Mouse (Mus musculus): Measurements from ENCODE around the gene Itsn1. TPM values are rescaled to one million over a fixed set of nuclear protein-coding genes. Genes with fewer than 3 reads are reported as not detected.

The Itsn1 gene
- total RNA-seq, 2 experiments from 2014 or later = 122 to 125 TPM

DNA sequence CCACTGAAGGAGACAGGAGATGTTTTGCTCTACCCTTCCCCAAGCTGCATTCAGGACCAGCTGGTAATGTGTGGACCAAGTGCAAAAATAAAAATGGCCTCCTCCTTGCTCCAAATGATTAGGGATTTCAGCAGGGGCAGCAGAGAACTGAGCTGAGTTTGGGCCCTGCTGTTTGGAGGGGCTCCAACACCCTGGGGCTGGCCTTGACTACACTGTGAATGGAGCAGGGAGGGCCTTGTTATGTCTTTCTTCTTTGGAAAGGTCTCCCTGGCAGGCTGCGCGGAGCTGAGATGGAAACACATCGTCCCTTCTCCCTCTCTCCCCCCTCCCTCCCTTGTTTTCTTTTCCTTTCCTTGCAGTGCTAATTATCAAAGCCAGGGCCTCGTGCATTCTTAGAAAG lies 189.4 kb downstream of the Itsn1 start:
- intact Hi-C loops (cut with DNase I) = loop anchor here (5.0 kb wide), 1 partner anchor 226 kb away; no protein-coding TSS in a partner anchor
- no peak for DNase-seq (ENCODE audit: low spot score in 2 of 2)

DNA sequence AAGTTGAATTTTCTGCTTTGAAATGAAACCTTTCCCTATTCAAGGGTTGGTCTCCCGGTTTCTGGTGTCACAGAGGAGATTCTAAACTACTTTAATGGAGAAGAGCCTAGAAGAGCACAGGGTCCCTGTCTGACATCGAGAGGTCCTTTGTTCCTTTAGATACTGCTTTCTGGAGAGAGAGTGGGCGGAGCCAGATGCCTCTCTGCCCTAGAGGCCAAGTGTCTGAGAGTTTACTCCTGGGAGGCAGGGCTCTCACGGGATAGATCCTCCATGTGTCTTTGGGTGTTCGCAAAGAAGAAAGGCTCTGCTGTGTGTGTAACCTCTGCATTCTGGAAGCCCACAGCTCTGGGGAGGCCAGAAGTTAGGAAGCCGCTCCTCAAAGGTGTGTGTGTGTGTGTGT lies 190.0 kb downstream of the Itsn1 start:
- DNase-seq (ENCODE audit: low spot score in 2 of 2) = no peak
- intact Hi-C loops (cut with DNase I) = loop anchor here (5.0 kb wide), 1 partner anchor 227 kb away; no protein-coding TSS in a partner anchor

- intact Hi-C loops (cut with DNase I) = no loop called here
These were observed 192.3 kb downstream of the Itsn1 start for GRCm38 (mm10) chr16:91921340-91921739.

GRCm38 (mm10) chr16:91922939-91923338 lies 193.9 kb downstream of the Itsn1 start:
- DNase-seq (ENCODE audit: low spot score in 2 of 2) = no peak

More at GRCm38 (mm10) chr16:91921340-91921739, 192.3 kb downstream of the Itsn1 start:
- no peak for DNase-seq (ENCODE audit: low spot score in 2 of 2)

DNA sequence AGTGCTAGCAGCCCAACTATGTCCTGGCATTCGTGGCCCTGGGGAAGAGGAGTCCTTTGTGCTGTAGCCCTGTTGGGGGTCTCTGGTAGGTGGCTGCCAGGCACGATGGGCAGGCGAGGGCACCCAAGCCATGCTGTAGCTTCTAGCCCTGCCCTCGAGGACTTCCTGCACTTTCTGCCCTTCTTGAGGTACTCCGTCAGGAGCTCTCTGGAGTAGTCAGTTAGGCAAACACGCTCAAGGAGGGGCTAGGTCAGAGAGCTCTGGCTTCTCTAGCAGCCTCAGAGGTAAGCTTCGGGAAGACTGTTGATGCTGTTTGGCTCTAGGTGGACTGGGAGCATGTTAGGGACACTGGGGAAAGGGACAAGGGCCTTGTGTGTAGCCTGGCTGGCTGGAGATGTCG lies 195.3 kb downstream of the Itsn1 start:
- intact Hi-C loops (cut with DNase I) = no loop called here
- DNase-seq (ENCODE audit: low spot score in 2 of 2) = no peak

More at GRCm38 (mm10) chr16:91922939-91923338, 193.9 kb downstream of the Itsn1 start:
- intact Hi-C loops (cut with DNase I) = no loop called here

- intact Hi-C loops (cut with DNase I) = no loop called here
These were observed 199.0 kb downstream of the Itsn1 start for GRCm38 (mm10) chr16:91927911-91928630.

DNA sequence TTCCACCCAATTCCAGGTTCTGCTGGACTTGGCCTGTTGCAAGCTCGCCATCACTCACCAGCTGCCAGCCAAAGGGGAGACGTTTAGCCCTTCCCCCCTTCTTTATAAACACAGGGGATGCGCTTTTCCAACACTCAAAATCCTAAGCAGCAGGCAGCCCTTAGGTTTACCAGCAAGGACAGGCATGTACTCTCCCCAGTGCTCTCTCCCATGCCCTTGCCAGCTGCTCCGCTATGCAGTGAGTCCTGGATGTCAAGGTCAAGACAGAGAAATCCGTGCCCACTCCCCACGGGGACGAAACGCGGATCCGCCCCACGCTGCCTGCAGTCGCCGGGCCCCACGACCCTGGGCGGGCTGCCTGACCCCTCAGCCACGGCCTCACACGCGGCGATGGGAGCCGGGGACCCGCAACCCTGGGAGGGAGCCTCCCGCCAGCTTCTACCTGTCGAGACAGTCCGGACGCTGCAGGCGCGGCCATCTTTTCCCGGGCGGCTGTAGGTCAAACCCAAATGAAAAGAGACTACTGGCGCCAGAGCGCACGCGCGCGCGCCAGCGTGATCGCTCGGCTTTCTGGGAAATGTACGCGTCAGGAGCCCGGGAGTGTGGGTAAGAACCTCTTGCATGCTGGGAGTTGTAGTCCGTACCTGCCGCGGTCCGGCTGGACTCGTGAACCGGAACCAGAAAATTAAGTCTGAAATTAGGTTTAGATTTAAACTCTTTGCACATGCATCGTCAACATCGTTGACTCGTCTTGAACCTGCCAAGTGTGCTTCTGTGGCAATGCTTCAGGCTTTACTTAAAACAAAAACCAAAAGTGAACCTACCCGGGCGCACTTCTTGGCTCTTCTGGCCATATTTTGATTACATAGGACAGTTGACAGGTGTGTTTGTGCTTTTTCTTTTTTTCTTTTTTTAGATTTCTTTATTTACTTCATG lies 202.3 kb downstream of the Itsn1 start:
- intact Hi-C loops (cut with DNase I) = loop anchor here (10.0 kb wide), 2 partner anchors 243 to 533 kb away; no protein-coding TSS in a partner anchor
- DNase-seq (ENCODE audit: low spot score in 2 of 2) = peak; percentile 93 to 97

More at GRCm38 (mm10) chr16:91927911-91928630, 199.0 kb downstream of the Itsn1 start:
- DNase-seq (ENCODE audit: low spot score in 2 of 2) = no peak

- DNase-seq (ENCODE audit: low spot score in 2 of 2) = no peak
- intact Hi-C loops (cut with DNase I) = loop anchor here (10.0 kb wide), 2 partner anchors 243 to 533 kb away; no protein-coding TSS in a partner anchor
These were observed 203.1 kb downstream of the Itsn1 start for GRCm38 (mm10) chr16:91932082-91932690.

GRCm38 (mm10) chr16:91932843-91933518 lies 203.9 kb downstream of the Itsn1 start:
- intact Hi-C loops (cut with DNase I) = loop anchor here (10.0 kb wide), 2 partner anchors 242 to 532 kb away; no protein-coding TSS in a partner anchor
- no peak for DNase-seq (ENCODE audit: low spot score in 2 of 2)

GRCm38 (mm10) chr16:91935108-91935507 lies 206.0 kb downstream of the Itsn1 start:
- peak in 1 of 2 experiments; percentile 65 for DNase-seq (ENCODE audit: low spot score in 2 of 2)
- intact Hi-C loops (cut with DNase I) = loop anchor here (10.0 kb wide), 2 partner anchors 240 to 530 kb away; no protein-coding TSS in a partner anchor

- intact Hi-C loops (cut with DNase I) = loop anchor here (1.0 to 10.0 kb wide), 4 partner anchors 123 to 529 kb away; partner anchors contain the start of genes Gm49711, Mrps6 and Slc5a3
- no peak for DNase-seq (ENCODE audit: low spot score in 2 of 2)
These were observed 206.6 kb downstream of the Itsn1 start for GRCm38 (mm10) chr16:91935726-91936125.

DNA sequence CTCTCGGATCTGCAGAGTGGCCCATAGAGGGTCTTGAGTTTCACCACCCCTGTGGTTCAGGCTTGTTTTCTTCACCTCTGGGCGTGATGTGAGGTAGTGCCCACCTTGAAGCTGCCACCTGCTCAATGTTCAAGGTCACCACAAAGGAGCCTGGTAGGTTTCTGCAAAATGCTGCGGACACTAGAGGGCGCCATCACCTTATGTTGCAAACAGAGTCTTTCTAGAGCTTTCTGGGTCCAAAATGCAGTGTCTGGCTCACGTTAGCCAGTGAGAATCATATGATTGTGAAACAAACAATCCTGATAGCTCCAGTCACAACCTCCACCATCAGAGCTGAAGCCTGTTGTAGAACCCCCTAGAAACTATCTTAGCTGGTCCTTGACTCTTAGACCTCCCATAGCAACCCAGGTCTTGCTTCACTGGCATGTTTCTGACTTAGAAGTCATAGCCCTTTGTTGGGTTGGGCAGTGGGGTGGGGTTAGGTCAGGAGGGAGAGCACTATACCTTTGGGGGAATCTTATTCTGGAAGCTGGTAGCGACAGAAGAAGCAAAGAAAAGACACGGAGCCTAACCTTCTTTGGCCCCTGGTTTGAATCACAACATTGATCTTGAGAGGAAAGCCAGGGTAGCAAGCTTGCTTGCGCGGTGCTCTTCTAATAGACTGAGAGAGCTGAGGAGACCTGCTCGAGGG lies 207.4 kb downstream of the Itsn1 start:
- peak; percentile 81 to 86 for DNase-seq (ENCODE audit: low spot score in 2 of 2)
- intact Hi-C loops (cut with DNase I) = loop anchor here (1.0 to 10.0 kb wide), 4 partner anchors 122 to 528 kb away; partner anchors contain the start of genes Gm49711, Mrps6 and Slc5a3

GRCm38 (mm10) chr16:91937281-91937680 lies 208.2 kb downstream of the Itsn1 start:
- intact Hi-C loops (cut with DNase I) = loop anchor here (2.0 to 10.0 kb wide), 3 partner anchors 122 to 528 kb away; partner anchors contain the start of genes Gm49711, Mrps6 and Slc5a3
- DNase-seq (ENCODE audit: low spot score in 2 of 2) = no peak

DNA sequence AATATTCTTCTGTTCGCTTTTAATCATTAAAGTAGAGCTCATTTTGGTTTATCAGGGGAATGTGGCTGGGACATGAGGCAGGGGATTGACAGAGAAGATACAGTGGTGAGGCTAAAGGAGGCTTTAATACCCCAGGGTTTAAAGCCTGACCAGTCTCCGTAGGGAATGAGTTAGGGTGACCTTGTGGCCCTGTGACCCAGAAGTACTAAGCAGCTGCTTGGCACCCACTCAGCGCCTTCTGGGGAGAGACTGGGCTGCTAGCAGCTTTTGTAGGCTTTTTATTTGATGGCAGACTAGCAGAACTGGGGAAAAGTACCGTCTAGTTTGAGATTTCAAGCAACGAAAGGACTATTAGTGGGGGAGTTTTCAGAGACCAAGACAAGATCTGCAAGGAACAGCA lies 209.1 kb downstream of the Itsn1 start:
- DNase-seq (ENCODE audit: low spot score in 2 of 2) = no peak
- intact Hi-C loops (cut with DNase I) = loop anchor here (10.0 kb wide), 2 partner anchors 237 to 527 kb away; no protein-coding TSS in a partner anchor

DNA sequence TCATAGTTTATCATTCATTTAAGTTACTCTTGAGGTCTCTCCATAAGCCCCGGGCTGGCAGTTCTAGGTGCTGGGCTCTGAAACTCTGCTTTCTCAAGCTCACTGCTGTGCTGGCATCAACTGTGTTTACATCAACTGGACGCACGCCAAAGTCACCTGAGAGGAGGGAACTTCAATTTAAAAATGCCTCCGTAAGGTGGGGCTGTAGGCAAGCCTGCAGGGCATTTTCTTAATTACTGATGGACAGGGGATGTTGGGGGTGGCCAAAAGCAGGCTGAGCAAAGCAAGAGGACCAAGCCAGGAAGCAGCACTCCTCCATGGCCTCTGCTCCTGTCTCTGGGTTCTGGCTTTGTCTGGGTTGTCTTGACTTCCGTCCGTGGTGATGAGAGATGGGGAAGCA lies 211.6 kb downstream of the Itsn1 start:
- no peak for DNase-seq (ENCODE audit: low spot score in 2 of 2)
- intact Hi-C loops (cut with DNase I) = no loop called here

GRCm38 (mm10) chr16:91942201-91942600 lies 213.1 kb downstream of the Itsn1 start:
- no peak for DNase-seq (ENCODE audit: low spot score in 2 of 2)
- intact Hi-C loops (cut with DNase I) = no loop called here

DNA sequence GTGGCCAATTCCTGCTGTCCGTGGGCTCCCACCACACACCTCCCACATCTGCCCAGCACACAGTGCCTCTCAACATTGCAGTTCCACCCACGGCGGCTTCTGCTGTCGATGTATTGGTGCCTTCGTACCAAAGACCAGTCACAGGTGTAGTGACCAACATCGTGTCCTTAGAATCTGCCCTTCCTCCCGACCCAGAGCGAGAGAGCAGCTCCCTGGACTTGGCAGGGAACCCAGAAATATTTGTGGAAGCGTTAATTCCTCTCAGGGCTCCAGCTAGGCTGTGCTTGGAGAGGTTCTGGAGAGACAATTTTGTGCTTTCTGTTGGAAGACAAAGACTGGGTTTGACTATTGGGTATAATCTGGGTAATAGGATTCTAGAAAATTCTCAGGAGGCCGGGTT lies 217.2 kb downstream of the Itsn1 start:
- intact Hi-C loops (cut with DNase I) = no loop called here
- DNase-seq (ENCODE audit: low spot score in 2 of 2) = no peak

DNA sequence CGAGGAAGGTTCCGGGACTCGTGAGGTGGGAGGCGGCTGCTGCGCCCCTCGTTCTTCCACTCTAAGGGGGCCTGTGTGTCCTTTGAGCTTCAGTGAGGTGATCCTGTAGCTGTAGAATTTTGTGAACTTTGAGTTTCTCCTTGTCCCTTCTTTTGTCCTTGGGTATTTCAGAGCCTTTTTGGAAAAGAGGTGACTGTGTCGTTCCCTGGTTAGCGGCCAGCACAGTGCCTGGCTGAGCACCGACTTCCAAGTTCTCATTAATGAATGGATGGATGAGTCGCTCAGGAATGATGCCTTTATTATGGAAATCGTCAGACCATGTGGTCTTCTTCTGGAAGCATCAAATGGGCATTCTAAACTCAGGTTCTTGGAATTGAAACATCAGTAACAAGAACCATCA lies 218.0 kb downstream of the Itsn1 start:
- intact Hi-C loops (cut with DNase I) = no loop called here

More for the DNA sequence above, 218.0 kb downstream of the Itsn1 start:
- no peak for DNase-seq (ENCODE audit: low spot score in 2 of 2)

All from left cerebral cortex, postnatal 25 days (tissue).